Mouse (Mus musculus): ENCODE results near the gene Gm37240.

DNA sequence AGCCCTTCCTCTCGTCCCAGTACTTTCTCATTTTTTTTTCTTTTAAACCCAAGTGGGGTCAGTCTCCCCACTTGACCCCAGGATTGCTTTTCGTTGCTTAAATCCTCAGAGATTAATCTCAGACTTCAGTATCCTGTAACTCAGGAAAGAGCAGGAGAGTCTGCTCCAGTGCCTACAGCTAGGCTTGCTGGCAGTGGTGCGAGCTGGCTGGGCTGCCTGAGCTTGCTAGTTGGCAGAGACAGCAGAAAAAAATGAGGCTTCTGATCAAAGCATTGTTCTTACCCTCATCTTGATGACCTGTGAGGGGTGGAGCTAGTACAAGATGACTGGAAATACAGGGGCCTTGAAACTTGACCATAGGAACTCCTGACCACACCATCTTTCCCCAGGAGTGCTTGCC lies 292.9 kb downstream of the Gm37240 start:
- TF ChIP-seq POLR2A (IDR thresholded peaks at IDR 0.05; ENCODE audit: borderline replicate concordance, insufficient read depth, low read length): no peak
- TF ChIP-seq CTCF (IDR thresholded peaks at IDR 0.05; ENCODE audit: borderline replicate concordance, insufficient read depth, low read depth, low read length): no peak
